Mouse (Mus musculus) testis, adult 2 months (tissue): ENCODE results near the gene Ube3a.

Source experiments
- CTCF ChIP-seq: fragments of 200-500 bp; IDR thresholded peaks from 2 replicates; pipeline ENCODE4 v1.5.1; 2012; ENCODE audit warnings: low read depth, mild to moderate bottlenecking, inconsistent platforms, low read length, moderate library complexity; ENCODE audit not compliant: control insufficient read depth, insufficient read depth, insufficient replicate concordance
- POLR2A ChIP-seq: fragments of 200-500 bp; IDR thresholded peaks from 2 replicates; pipeline ENCODE4 v1.6.1; 2012; ENCODE audit warnings: low read depth, mild to moderate bottlenecking, inconsistent platforms, low read length, moderate library complexity; ENCODE audit not compliant: control insufficient read depth

DNA sequence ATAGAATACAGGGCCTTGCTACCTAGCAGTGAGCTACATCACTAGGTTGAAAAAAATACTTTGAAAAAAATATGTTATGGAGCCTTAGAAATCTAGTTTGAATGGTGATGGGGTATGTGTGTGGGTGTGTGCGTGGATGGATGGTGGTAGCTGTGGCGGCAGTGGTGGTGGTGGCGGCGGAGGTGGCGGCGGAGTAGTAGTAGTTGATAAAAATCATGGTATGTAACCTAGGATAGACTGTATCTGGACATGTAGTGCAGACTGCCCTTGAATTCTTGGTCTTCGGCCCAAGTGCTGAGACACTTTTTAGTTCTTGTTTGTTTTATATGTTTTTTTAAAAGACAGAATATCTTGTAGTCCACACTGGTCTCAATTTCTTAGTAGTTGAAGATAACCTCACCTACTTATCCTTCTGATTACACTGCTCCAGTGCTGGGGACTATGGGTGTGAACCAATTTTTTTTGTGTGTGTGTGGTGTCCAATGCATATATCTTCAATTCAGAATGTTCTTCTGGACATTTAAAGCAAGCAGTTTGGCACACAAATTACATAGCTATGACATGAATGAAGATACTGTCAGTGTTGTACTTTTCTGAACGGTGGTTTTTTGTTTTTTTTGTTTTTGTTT, 6.3 kb downstream of the Ube3a start:
- TF ChIP-seq CTCF (no peak), POLR2A (no peak)
